Mouse (Mus musculus) liver, embryonic 18 days (tissue): ENCODE results near the gene Slc6a6. TPM values are rescaled to one million over a fixed set of nuclear protein-coding genes. Genes with fewer than 3 reads are reported as not detected.

Source experiments
- polyA plus RNA-seq: library from polyadenylated mRNA; depleted of rRNA; stranded (reverse); fragments of >200 nt; gene quantifications from 2 replicates; pipeline ENCODE4 v1.2.3, GENCODE M21; 2012; rRNA removed

The Slc6a6 gene
- polyA plus RNA-seq = 12.7 and 15.6 TPM in 2 replicates

GRCm38 (mm10) chr6:91683602-91684473 lies at the start of gene Slc6a6:
TSS of gene Slc6a6 (plus strand) at chr6:91684053.

Other genes with a start within 250 kb of the Slc6a6 start
- 4.5 TPM in 2 replicates for gene Chchd4, start 210.5 kb upstream of the Slc6a6 start, polyA plus RNA-seq
- gene Tmem43, start 210.3 kb upstream of the Slc6a6 start, polyA plus RNA-seq = 7.7 and 8.6 TPM in 2 replicates
- gene Xpc, start 168.2 kb upstream of the Slc6a6 start, polyA plus RNA-seq = 4.0 and 4.3 TPM in 2 replicates
- 46.6 and 47.8 TPM in 2 replicates for gene Lsm3, start 168.1 kb upstream of the Slc6a6 start, polyA plus RNA-seq
- 0.01 and 0.03 TPM in 2 replicates for gene Grip2, start 143.2 kb downstream of the Slc6a6 start, polyA plus RNA-seq
- gene Ccdc174, start 194.0 kb downstream of the Slc6a6 start, polyA plus RNA-seq = 5.5 and 6.3 TPM in 2 replicates
- 0.13 TPM in 2 replicates for gene 4930590J08Rik, start 218.8 kb downstream of the Slc6a6 start, polyA plus RNA-seq